Mouse (Mus musculus) kidney, embryonic 14.5 days (tissue): ENCODE measurements around the gene Filip1l. TPM values are rescaled to one million over a fixed set of nuclear protein-coding genes. Genes with fewer than 3 reads are reported as not detected.
A peak's percentile ranks its signal among the peaks of the same experiment; 100 is the strongest.

ENCODE experiments used
- ATAC-seq: fragments of 200-750 bp; cut with Nextera tagmentation; 2 replicates; pipeline ENCODE4 v1.8.0; 2017; ENCODE audit warnings: moderate number of reproducible peaks, mild to moderate bottlenecking, moderate TSS enrichment, moderate library complexity; ENCODE audit not compliant: low FRiP score, low TSS enrichment
- H3K27ac ChIP-seq: fragments of 300-500 bp; sonication (generic); 2 replicates; pipeline ENCODE4 v1.5.1; 2014; ENCODE audit warnings: low read depth, mild to moderate bottlenecking, low read length, moderate library complexity, mixed read lengths
- H3K27me3 ChIP-seq: fragments of 300-500 bp; sonication (generic); 2 replicates; pipeline ENCODE4 v1.6.1; 2014; ENCODE audit warnings: mild to moderate bottlenecking, low read length; ENCODE audit not compliant: control insufficient read depth, insufficient read depth
- H3K36me3 ChIP-seq: fragments of 300-500 bp; sonication (generic); 2 replicates; pipeline ENCODE4 v1.6.1; 2014; ENCODE audit warnings: low read length, mixed read lengths; ENCODE audit not compliant: control insufficient read depth, insufficient read depth
- H3K4me1 ChIP-seq: fragments of 300-500 bp; sonication (generic); 2 replicates; pipeline ENCODE4 v1.6.1; 2014; ENCODE audit warnings: low read length, mixed read lengths; ENCODE audit not compliant: control insufficient read depth, insufficient read depth
- H3K4me2 ChIP-seq: fragments of 300-500 bp; sonication (generic); replicated peaks from 2 replicates; pipeline ENCODE4 v1.6.1; 2014; ENCODE audit warnings: low read depth, mild to moderate bottlenecking, low read length
- H3K4me3 ChIP-seq: fragments of 300-500 bp; sonication (generic); 2 replicates; pipeline ENCODE4 v1.5.1; 2014; ENCODE audit warnings: mild to moderate bottlenecking, low read length
- H3K9ac ChIP-seq: fragments of 300-500 bp; sonication (generic); 2 replicates; pipeline ENCODE4 v1.6.1; 2014; ENCODE audit warnings: low read depth, mild to moderate bottlenecking, low read length, moderate library complexity
- H3K9me3 ChIP-seq: fragments of 300-500 bp; sonication (generic); 2 replicates; pipeline ENCODE4 v1.6.1; 2016; ENCODE audit warnings: low read length; ENCODE audit not compliant: control insufficient read depth
- WGBS: fragments of 180-500 bp; shearing (Covaris S2); extraction: QIAGEN DNeasy Blood & Tissue Kit; methylation state at CpG from one replicate; pipeline ENCODE4 v1.1.7; 2014; 5-methylcytosine and 5-hydroxymethylcytosine counted together
- polyA plus RNA-seq: library from polyadenylated mRNA; unstranded; fragments of >200 nt; fragmentation: Nextera tagmentation; extraction: Ambion mirVana; gene quantifications from 2 replicates; pipeline ENCODE4 v1.2.1, GENCODE M21; 2014

Filip1l gene
- polyA plus RNA-seq, 1 experiment from 2014 or later = 21.1 TPM

DNA sequence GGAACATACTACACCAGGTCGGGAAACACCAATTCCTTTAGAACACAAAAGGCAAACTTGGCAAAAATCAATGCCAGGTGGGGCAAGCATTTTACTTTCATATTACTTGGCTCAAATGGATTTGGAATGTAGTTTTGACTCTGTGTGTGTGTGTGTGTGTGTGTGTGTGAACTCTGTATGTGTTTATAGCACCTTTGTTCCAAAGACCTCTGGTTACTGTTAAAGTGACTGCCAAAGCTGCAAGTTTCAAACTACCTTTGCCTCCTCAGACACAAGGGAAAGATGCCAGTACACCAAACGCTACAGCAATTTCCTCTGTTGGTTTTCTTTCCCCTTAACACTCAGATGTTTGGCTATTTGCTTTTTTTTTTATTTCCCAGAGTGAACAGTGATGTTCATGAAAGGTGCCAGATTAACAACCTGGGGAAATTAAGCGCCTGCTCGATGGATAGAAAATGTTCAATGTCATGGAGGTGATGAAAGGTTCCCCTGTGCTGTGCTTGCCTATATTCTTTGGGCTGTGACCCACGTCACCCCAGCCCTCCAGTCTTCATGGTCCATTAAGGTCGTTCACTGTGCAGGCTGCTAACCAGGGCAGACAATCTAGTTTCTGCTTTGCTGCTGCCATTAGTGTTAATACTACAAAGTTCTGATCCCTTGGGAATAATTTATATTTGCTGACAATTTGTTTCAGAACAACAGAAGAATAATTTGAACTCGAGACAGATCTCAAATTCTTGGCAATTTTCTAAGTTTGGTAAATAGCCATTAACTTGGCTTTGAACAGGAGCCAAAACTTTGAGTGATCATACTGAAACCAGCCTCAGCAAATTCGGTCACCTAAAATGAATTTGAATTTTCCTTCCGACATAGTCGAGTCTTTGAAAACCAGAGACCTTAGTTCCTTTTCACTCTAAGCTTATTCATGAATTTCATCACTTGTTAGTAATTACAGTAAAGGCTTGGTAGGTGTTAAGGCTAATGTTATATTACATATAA lies 92.5 kb downstream of the Filip1l start:
- 45% methylated on average over 10 of the region's 10 CpGs for WGBS
- ATAC-seq = peak; percentile 78; the same call in 1 of the 2 replicates
- H3K27ac ChIP-seq = no peak overlapping the region

DNA sequence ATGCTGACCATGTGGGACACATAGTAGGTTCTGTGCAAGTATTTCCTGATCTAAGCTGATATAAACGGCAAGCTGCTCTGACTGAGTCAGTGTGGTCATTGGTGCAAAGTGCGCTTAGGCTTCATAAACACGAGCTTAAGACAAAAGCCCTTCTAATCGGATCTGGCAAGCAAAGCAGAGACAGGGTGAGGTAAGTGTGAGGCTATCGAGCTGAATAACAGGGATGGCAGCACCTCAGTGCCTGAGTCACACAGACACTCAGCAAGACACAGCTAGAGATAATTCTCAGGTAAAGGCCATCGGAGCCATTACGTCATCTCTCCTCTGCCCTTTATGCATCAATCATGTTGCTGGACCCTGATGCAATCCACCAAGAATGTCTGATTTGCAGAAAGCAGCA lies 100.1 kb downstream of the Filip1l start:
- H3K27me3 ChIP-seq = no peaks in the 10 kb centered on the region
- 62% methylated on average over 7 of the region's 7 CpGs for WGBS
- H3K4me3 ChIP-seq = no peak overlapping the region
- no peaks in the 10 kb centered on the region; the same call in 1 of the 2 replicates for H3K9me3 ChIP-seq
- ATAC-seq = peak; percentile 41; the same call in 1 of the 2 replicates
- no peak overlapping the region for H3K9ac ChIP-seq
- H3K27ac ChIP-seq = no peak overlapping the region
- H3K4me2 ChIP-seq = no peak overlapping the region
- H3K36me3 ChIP-seq = no peaks in the 10 kb centered on the region
- no peaks in the 10 kb centered on the region for H3K4me1 ChIP-seq

More for the DNA sequence above, 92.5 kb downstream of the Filip1l start:
- no peak overlapping the region for H3K9ac ChIP-seq
- no peaks in the 10 kb centered on the region for H3K36me3 ChIP-seq
- no peaks in the 10 kb centered on the region; the same call in 1 of the 2 replicates for H3K9me3 ChIP-seq
- H3K4me3 ChIP-seq = no peak overlapping the region
- H3K4me2 ChIP-seq = no peak overlapping the region
- H3K27me3 ChIP-seq = no peaks in the 10 kb centered on the region
- peaks cover 9% of the 10 kb centered on the region; the same call in 1 of the 2 replicates for H3K4me1 ChIP-seq

- Histone ChIP-seq H3K27me3 (no peaks in the 10 kb centered on the region), H3K4me2 (no peak overlapping the region), H3K4me3 (no peak overlapping the region), H3K36me3 (no peaks in the 10 kb centered on the region), H3K27ac (no peak overlapping the region), H3K9me3 (no peaks in the 10 kb centered on the region), H3K9ac (no peak overlapping the region), H3K4me1 (no peaks in the 10 kb centered on the region)
- 81% methylated on average over 8 of the region's 8 CpGs for WGBS
- 0 out of 2 replicates have a peak, but pooled peaks have one; percentile 40 for ATAC-seq
These were observed 101.3 kb downstream of the Filip1l start for GRCm38 (mm10) chr16:57454106-57454763.

DNA sequence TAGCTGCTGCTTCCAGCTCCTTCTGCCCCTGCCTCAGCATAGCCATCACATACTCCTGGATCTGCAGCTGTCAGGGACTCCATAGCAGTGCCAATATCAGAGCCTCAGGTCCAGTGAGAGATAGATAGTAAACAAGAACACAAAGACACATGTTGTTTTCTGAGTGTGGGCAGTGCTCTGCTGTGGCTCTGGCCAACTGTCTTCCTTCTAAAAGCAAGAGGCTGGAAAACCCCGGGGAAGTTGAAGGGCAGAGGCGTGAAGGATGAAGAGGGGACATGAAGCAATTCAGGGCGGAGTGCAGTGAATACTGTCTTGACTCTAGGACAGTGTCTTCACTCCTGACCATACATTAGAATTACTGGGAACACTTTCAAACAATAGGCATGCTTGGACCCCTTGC lies 102.7 kb downstream of the Filip1l start:
- no peak overlapping the region for H3K9ac ChIP-seq
- no peak overlapping the region for H3K4me3 ChIP-seq
- H3K9me3 ChIP-seq = no peaks in the 10 kb centered on the region
- 71% methylated on average over 3 of the region's 3 CpGs for WGBS
- H3K36me3 ChIP-seq = no peaks in the 10 kb centered on the region
- no peaks in the 10 kb centered on the region for H3K27me3 ChIP-seq
- H3K27ac ChIP-seq = no peak overlapping the region
- no peak for ATAC-seq
- no peaks in the 10 kb centered on the region for H3K4me1 ChIP-seq
- no peak overlapping the region for H3K4me2 ChIP-seq

DNA sequence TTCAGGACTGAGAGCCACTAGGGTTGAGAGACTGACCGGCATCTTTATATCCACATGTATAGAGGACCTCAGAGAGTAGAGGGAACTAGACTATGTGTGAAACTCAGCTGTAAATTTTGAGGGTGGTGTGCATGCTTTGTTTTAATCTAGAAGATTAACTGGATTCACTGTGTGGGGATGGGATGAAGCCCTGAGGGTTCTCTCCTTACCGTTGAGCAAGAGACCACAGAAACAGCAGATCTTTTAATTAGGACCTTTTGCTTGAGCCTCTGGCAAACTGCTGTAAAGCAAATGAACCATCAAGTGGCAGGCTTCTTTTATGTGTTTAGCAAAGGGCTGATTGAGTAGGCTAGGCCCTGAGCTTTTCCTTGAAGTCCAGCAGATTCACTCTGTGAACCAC lies 103.1 kb downstream of the Filip1l start:
- Histone ChIP-seq H3K27me3 (no peaks in the 10 kb centered on the region), H3K9me3 (no peaks in the 10 kb centered on the region), H3K27ac (no peak overlapping the region), H3K36me3 (no peaks in the 10 kb centered on the region), H3K9ac (no peak overlapping the region), H3K4me3 (no peak overlapping the region), H3K4me1 (no peaks in the 10 kb centered on the region), H3K4me2 (no peak overlapping the region)
- WGBS = 51% methylated on average over 2 of the region's 2 CpGs
- no peak for ATAC-seq

DNA sequence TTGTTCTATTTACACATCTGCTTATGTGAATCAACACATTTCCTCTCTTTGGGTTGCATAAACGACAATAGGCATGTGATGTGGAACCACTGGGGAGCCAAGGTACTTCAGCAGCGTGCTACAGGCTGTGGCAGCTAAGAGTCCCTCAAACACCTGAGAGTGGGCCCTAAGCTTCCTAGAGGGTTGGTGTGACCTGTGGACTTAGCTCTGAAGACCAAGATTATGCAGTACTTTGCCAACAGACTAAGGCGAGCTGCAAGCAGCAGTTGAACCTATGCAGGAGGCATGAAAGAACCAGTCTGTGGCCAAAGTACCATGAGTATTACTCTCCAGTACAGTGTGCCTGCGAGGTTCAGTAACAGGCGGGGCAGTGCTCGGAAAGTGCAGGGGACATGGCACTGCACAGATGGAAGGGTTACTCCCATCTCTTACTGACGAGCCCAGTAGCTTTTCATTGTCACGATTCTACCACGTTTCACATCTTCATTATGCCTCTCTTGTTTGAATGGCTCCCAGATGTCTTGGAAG lies 112.6 kb downstream of the Filip1l start:
- WGBS = 90% methylated on average over 9 of the region's 9 CpGs
- ATAC-seq = no peak
- no peak overlapping the region for H3K27ac ChIP-seq

GRCm38 (mm10) chr16:57469301-57469700 lies 116.4 kb downstream of the Filip1l start:
- no peaks in the 10 kb centered on the region for H3K9me3 ChIP-seq
- no peaks in the 10 kb centered on the region for H3K36me3 ChIP-seq
- WGBS = 74% methylated on average over 4 of the region's 4 CpGs
- no peaks in the 10 kb centered on the region for H3K27me3 ChIP-seq
- peaks cover 15% of the 10 kb centered on the region; the same call in 1 of the 2 replicates for H3K4me1 ChIP-seq
- H3K9ac ChIP-seq = no peak overlapping the region
- no peak overlapping the region for H3K4me3 ChIP-seq
- H3K27ac ChIP-seq = no peak overlapping the region
- no peak for ATAC-seq
- H3K4me2 ChIP-seq = no peak overlapping the region

More for the DNA sequence above, 112.6 kb downstream of the Filip1l start:
- Histone ChIP-seq H3K4me2 (no peak overlapping the region), H3K36me3 (no peaks in the 10 kb centered on the region), H3K9me3 (no peaks in the 10 kb centered on the region), H3K9ac (no peak overlapping the region), H3K4me3 (no peak overlapping the region), H3K4me1 (no peaks in the 10 kb centered on the region), H3K27me3 (no peaks in the 10 kb centered on the region)

- WGBS = 86% methylated on average over 2 of the region's 2 CpGs
- Histone ChIP-seq H3K27me3 (no peaks in the 10 kb centered on the region), H3K27ac (no peak overlapping the region), H3K9me3 (no peaks in the 10 kb centered on the region), H3K4me2 (no peak overlapping the region), H3K4me3 (no peak overlapping the region), H3K36me3 (no peaks in the 10 kb centered on the region), H3K4me1 (peaks cover 15% of the 10 kb centered on the region; the same call in 1 of the 2 replicates), H3K9ac (no peak overlapping the region)
- no peak for ATAC-seq
These were observed 117.0 kb downstream of the Filip1l start for GRCm38 (mm10) chr16:57469869-57470268.
